Mouse (Mus musculus): ENCODE results near the gene Nt5c3b. TPM values are rescaled to one million over a fixed set of nuclear protein-coding genes. Genes with fewer than 3 reads are reported as not detected.

The Nt5c3b gene
- total RNA-seq (2014; rRNA removed; ENCODE audit: low replicate concordance) (54.4 and 68.3 TPM in 2 replicates), polyA plus RNA-seq (2015; fragmentation: Nextera tagmentation; extraction: Ambion mirVana) (84.7 and 85.0 TPM in 2 replicates)

GRCm38 (mm10) chr11:100441797-100442196 is at the start of gene Nt5c3b, which contains the start of gene Klhl10:
Nt5c3b (minus strand) TSS chr11:100441808.
Klhl10 (plus strand) TSS chr11:100441917.
- H3K36me3 ChIP-seq (replicated peaks; ENCODE audit: control insufficient read depth, insufficient read depth, low read length), result peaks cover 13% of the 10 kb centered on the region; the same call in 1 of the 2 replicates
- no peaks in the 10 kb centered on the region for H3K27me3 ChIP-seq (ENCODE audit: control insufficient read depth, insufficient read depth, low read length)
- peak within 1 kb of the TSS; percentile 95 for H3K4me3 ChIP-seq (ENCODE audit: low read depth, low read length)
- H3K9me3 ChIP-seq (replicated peaks; ENCODE audit: control insufficient read depth, low read length), result no peaks in the 10 kb centered on the region
- H3K27ac ChIP-seq (ENCODE audit: low read depth), result peak within 1 kb of the TSS; percentile 56; the same call in 1 of the 2 replicates
- 78% methylated on average over 8 of the region's 8 CpGs for WGBS
- peak within 1 kb of the TSS; percentile 98 for H3K4me2 ChIP-seq (ENCODE audit: low read depth, low read length)
- DNase-seq (ENCODE audit: low spot score), result no peak
- peaks cover 12% of the 10 kb centered on the region for H3K4me1 ChIP-seq (ENCODE audit: control insufficient read depth, insufficient read depth)
- TF ChIP-seq CTCF (IDR thresholded peaks at IDR 0.05; ENCODE audit: low read depth) (no peak), EP300 (IDR thresholded peaks at IDR 0.05; ENCODE audit: low read depth) (no peak)
- no peak for ATAC-seq (ENCODE audit: insufficient read depth, low read depth)
- H3K9ac ChIP-seq (replicated peaks; ENCODE audit: low read depth, low read length), result peak within 1 kb of the TSS; percentile 82

GRCm38 (mm10) chr11:100490951-100491350 is 49.3 kb upstream of the Nt5c3b start:
- Histone ChIP-seq H3K27ac (ENCODE audit: low read depth) (no peak overlapping the region), H3K4me3 (ENCODE audit: low read depth, low read length) (no peak overlapping the region), H3K9me3 (replicated peaks; ENCODE audit: control insufficient read depth, low read length) (no peaks in the 10 kb centered on the region), H3K9ac (replicated peaks; ENCODE audit: low read depth, low read length) (no peak overlapping the region), H3K4me2 (ENCODE audit: low read depth, low read length) (no peak overlapping the region), H3K4me1 (ENCODE audit: control insufficient read depth, insufficient read depth) (no peaks in the 10 kb centered on the region), H3K27me3 (ENCODE audit: control insufficient read depth, insufficient read depth, low read length) (no peaks in the 10 kb centered on the region), H3K36me3 (replicated peaks; ENCODE audit: control insufficient read depth, insufficient read depth, low read length) (peaks cover 89% of the 10 kb centered on the region)
- ATAC-seq (ENCODE audit: insufficient read depth, low read depth), result no peak
- no peak for DNase-seq (ENCODE audit: low spot score)
- TF ChIP-seq CTCF (IDR thresholded peaks at IDR 0.05; ENCODE audit: low read depth) (peak; percentile 11; the same call in 1 of the 2 replicates), EP300 (IDR thresholded peaks at IDR 0.05; ENCODE audit: low read depth) (no peak)
- WGBS, result 93% methylated on average over 6 of the region's 6 CpGs

GRCm38 (mm10) chr11:100485801-100486538 is 44.4 kb upstream of the Nt5c3b start:
- H3K9ac ChIP-seq (replicated peaks; ENCODE audit: low read depth, low read length), result no peak overlapping the region
- H3K27ac ChIP-seq (ENCODE audit: low read depth), result no peak overlapping the region
- H3K4me1 ChIP-seq (ENCODE audit: control insufficient read depth, insufficient read depth), result no peaks in the 10 kb centered on the region
- H3K36me3 ChIP-seq (replicated peaks; ENCODE audit: control insufficient read depth, insufficient read depth, low read length), result peaks cover 82% of the 10 kb centered on the region
- H3K27me3 ChIP-seq (ENCODE audit: control insufficient read depth, insufficient read depth, low read length), result no peaks in the 10 kb centered on the region
- H3K4me3 ChIP-seq (ENCODE audit: low read depth, low read length), result no peak overlapping the region
- WGBS, result 87% methylated on average over 8 of the region's 8 CpGs
- H3K9me3 ChIP-seq (replicated peaks; ENCODE audit: control insufficient read depth, low read length), result no peaks in the 10 kb centered on the region
- no peak overlapping the region for H3K4me2 ChIP-seq (ENCODE audit: low read depth, low read length)
- TF ChIP-seq CTCF (IDR thresholded peaks at IDR 0.05; ENCODE audit: low read depth), result peak; percentile 57
- TF ChIP-seq EP300 (IDR thresholded peaks at IDR 0.05; ENCODE audit: low read depth), result no peak
- ATAC-seq (ENCODE audit: insufficient read depth, low read depth) (peak; percentile 44; the same call in 1 of the 2 replicates), DNase-seq (ENCODE audit: low spot score) (peak; percentile 53)

- DNase-seq (ENCODE audit: low spot score), result no peak
- H3K4me3 ChIP-seq (ENCODE audit: low read depth, low read length), result no peak overlapping the region
- H3K9me3 ChIP-seq (replicated peaks; ENCODE audit: control insufficient read depth, low read length), result no peaks in the 10 kb centered on the region
- H3K9ac ChIP-seq (replicated peaks; ENCODE audit: low read depth, low read length), result no peak overlapping the region
- no peaks in the 10 kb centered on the region for H3K27me3 ChIP-seq (ENCODE audit: control insufficient read depth, insufficient read depth, low read length)
- H3K27ac ChIP-seq (ENCODE audit: low read depth), result no peak overlapping the region
- WGBS, result 89% methylated on average over 3 of the region's 3 CpGs
- ATAC-seq (ENCODE audit: insufficient read depth, low read depth), result no peak
- peaks cover 81% of the 10 kb centered on the region for H3K36me3 ChIP-seq (replicated peaks; ENCODE audit: control insufficient read depth, insufficient read depth, low read length)
- no peaks in the 10 kb centered on the region for H3K4me1 ChIP-seq (ENCODE audit: control insufficient read depth, insufficient read depth)
- TF ChIP-seq EP300 (IDR thresholded peaks at IDR 0.05; ENCODE audit: low read depth) (no peak), CTCF (IDR thresholded peaks at IDR 0.05; ENCODE audit: low read depth) (no peak)
- H3K4me2 ChIP-seq (ENCODE audit: low read depth, low read length), result no peak overlapping the region
Observed at GRCm38 (mm10) chr11:100484461-100484860, 42.9 kb upstream of the Nt5c3b start.

GRCm38 (mm10) chr11:100479152-100479551 is 37.5 kb upstream of the Nt5c3b start:
- Histone ChIP-seq H3K36me3 (replicated peaks; ENCODE audit: control insufficient read depth, insufficient read depth, low read length) (peaks cover 71% of the 10 kb centered on the region), H3K4me1 (ENCODE audit: control insufficient read depth, insufficient read depth) (no peaks in the 10 kb centered on the region), H3K9me3 (replicated peaks; ENCODE audit: control insufficient read depth, low read length) (no peaks in the 10 kb centered on the region), H3K9ac (replicated peaks; ENCODE audit: low read depth, low read length) (no peak overlapping the region), H3K4me2 (ENCODE audit: low read depth, low read length) (no peak overlapping the region), H3K4me3 (ENCODE audit: low read depth, low read length) (no peak overlapping the region), H3K27me3 (ENCODE audit: control insufficient read depth, insufficient read depth, low read length) (no peaks in the 10 kb centered on the region), H3K27ac (ENCODE audit: low read depth) (no peak overlapping the region)
- no peak for ATAC-seq (ENCODE audit: insufficient read depth, low read depth)
- TF ChIP-seq CTCF (IDR thresholded peaks at IDR 0.05; ENCODE audit: low read depth) (no peak), EP300 (IDR thresholded peaks at IDR 0.05; ENCODE audit: low read depth) (no peak)
- no peak for DNase-seq (ENCODE audit: low spot score)
- 61% methylated on average over 7 of the region's 7 CpGs for WGBS
